Mouse (Mus musculus) forebrain, postnatal 0 days (tissue): ENCODE results near the gene Mpzl1. TPM values are rescaled to one million over a fixed set of nuclear protein-coding genes. Genes with fewer than 3 reads are reported as not detected.

Experiments
- ATAC-seq: fragments of 200-750 bp; cut with Nextera tagmentation; 2 replicates; pipeline ENCODE4 v1.8.0; 2017; ENCODE audit warnings: mild to moderate bottlenecking, moderate library complexity
- DNase-seq: peaks from one replicate; pipeline ENCODE4 v3.0.0-alpha.2; 2015
- H3K27ac ChIP-seq: fragments of 300-500 bp; sonication (generic); 2 replicates; pipeline ENCODE4 v1.5.1; 2014; ENCODE audit warnings: low read depth, mild to moderate bottlenecking, antibody characterized with exemption, low read length, moderate library complexity, mixed read lengths
- H3K27me3 ChIP-seq: fragments of 300-500 bp; sonication (generic); 2 replicates; pipeline ENCODE4 v1.6.1; 2014; ENCODE audit warnings: mild to moderate bottlenecking, low read length, mixed read lengths; ENCODE audit not compliant: insufficient read depth
- H3K36me3 ChIP-seq: fragments of 300-500 bp; sonication (generic); 2 replicates; pipeline ENCODE4 v1.6.1; 2014; ENCODE audit warnings: mild to moderate bottlenecking, moderate library complexity; ENCODE audit not compliant: insufficient read depth
- H3K4me1 ChIP-seq: fragments of 300-500 bp; sonication (generic); 2 replicates; pipeline ENCODE4 v1.6.1; 2014; ENCODE audit warnings: antibody characterized with exemption; ENCODE audit not compliant: insufficient read depth
- H3K4me2 ChIP-seq: fragments of 300-500 bp; sonication (generic); 2 replicates; pipeline ENCODE4 v1.6.1; 2014; ENCODE audit warnings: low read depth, mild to moderate bottlenecking, moderate library complexity
- H3K4me3 ChIP-seq: fragments of 300-500 bp; sonication (generic); 2 replicates; pipeline ENCODE4 v1.5.1; 2014; ENCODE audit warnings: low read depth, low read length, mixed read lengths
- H3K9ac ChIP-seq: fragments of 300-500 bp; sonication (generic); 2 replicates; pipeline ENCODE4 v1.6.1; 2014; ENCODE audit warnings: mild to moderate bottlenecking
- H3K9me3 ChIP-seq: fragments of 300-500 bp; sonication (generic); 2 replicates; pipeline ENCODE4 v1.6.1; 2016; ENCODE audit warnings: low read length
- CTCF ChIP-seq: sonication (generic); IDR thresholded peaks from 2 replicates; pipeline ENCODE4 v1.5.1; 2016; ENCODE audit warnings: antibody characterized with exemption, control low read depth, low read depth
- whole genome bisulfite sequencing: fragments of 180-500 bp; shearing (Covaris S2); extraction: QIAGEN DNeasy Blood & Tissue Kit; methylation state at CpG from one replicate; pipeline ENCODE4 v1.1.7; 2014; 5-methylcytosine and 5-hydroxymethylcytosine counted together
- polyA plus RNA-seq: library from polyadenylated mRNA; unstranded; fragments of >200 nt; fragmentation: Nextera tagmentation; extraction: Ambion mirVana; gene quantifications from 2 replicates; pipeline ENCODE4 v1.2.1, GENCODE M21; 2015
- total RNA-seq: library from RNA; depleted of rRNA; stranded (reverse); fragments of >200 nt; gene quantifications from 2 replicates; pipeline ENCODE4 v1.2.3, GENCODE M21; 2014

Mpzl1 gene
- total and polyA plus RNA-seq, 2 experiments from 2014 or later = 23.9 to 127 TPM

DNA sequence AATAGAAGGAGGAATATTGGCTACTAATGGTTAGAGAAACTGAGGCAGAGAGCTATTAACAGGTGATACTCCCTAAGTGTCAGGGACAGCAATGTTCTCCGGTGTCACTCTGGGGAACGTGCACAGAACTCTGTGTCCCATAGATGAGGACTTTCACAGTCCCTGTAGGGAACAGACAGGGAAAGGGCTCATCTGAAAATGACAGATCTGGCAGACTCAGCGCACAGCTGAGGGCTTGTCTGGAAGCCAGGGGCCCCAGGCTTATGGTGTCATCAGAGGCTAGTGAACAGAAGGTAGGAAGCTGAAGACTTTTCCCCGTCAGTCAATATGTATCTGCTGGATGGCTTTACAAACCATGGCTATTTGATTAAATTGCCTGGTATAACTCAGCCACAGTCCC is 43.2 kb upstream of the Mpzl1 start:
- DNase-seq (no peak), ATAC-seq (no peak)
- Histone ChIP-seq H3K27ac (no peak overlapping the region), H3K4me2 (no peak overlapping the region), H3K9ac (no peak overlapping the region), H3K4me1 (no peaks in the 10 kb centered on the region), H3K27me3 (no peaks in the 10 kb centered on the region), H3K36me3 (no peaks in the 10 kb centered on the region), H3K9me3 (no peaks in the 10 kb centered on the region), H3K4me3 (no peak overlapping the region)
- TF ChIP-seq CTCF = no peak
- 57% methylated on average over 4 of the region's 4 CpGs for WGBS

DNA sequence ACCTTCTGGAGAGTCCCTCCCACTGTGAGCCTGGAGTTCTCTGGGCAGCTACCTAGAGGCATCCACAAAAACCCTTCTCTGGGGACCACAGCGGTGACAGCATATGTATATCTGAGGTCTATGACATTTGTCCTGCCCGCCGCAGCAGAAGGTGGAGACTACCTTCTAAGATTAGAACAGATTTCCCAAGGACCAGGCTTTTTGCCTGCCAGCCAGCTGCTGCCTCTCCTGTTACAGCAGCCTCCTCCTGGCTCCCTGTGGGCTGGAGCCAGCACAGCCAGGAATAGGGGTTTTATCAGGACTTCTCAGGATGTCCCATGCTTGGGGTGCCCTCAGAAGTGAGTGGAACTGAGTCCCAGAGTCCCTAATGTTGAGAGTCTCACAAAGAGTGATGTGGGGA is 42.7 kb upstream of the Mpzl1 start:
- Histone ChIP-seq H3K36me3 (no peaks in the 10 kb centered on the region), H3K4me2 (no peak overlapping the region), H3K4me1 (no peaks in the 10 kb centered on the region), H3K9me3 (no peaks in the 10 kb centered on the region), H3K27me3 (no peaks in the 10 kb centered on the region), H3K4me3 (no peak overlapping the region), H3K27ac (no peak overlapping the region), H3K9ac (no peak overlapping the region)
- WGBS = 78% methylated on average over 3 of the region's 3 CpGs
- no peak for TF ChIP-seq CTCF
- ATAC-seq (no peak), DNase-seq (no peak)

DNA sequence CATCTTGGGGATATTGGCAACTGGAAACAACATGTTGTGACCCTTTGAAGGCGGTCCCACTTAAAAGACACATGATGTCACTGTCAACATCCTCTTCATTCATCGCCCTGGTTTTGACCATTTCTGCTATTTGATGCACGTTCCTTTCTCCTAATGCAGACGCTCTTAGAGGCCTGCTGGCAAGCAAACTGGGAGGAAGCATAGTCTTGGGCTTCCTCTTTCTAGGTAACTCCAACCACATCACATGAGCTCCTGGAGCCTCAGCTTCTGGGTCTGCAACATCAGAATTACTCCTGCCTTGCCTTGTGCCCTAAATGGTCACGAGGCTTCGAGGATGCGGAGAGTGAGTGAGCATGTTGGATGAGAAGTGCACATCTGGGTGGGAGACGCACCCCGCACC is 40.8 kb upstream of the Mpzl1 start:
- Histone ChIP-seq H3K4me2 (no peak overlapping the region), H3K36me3 (no peaks in the 10 kb centered on the region), H3K9me3 (no peaks in the 10 kb centered on the region), H3K9ac (no peak overlapping the region), H3K27ac (no peak overlapping the region), H3K4me3 (no peak overlapping the region), H3K4me1 (no peaks in the 10 kb centered on the region), H3K27me3 (no peaks in the 10 kb centered on the region)
- DNase-seq (no peak), ATAC-seq (no peak)
- 90% methylated on average over 9 of the region's 9 CpGs for WGBS
- no peak for TF ChIP-seq CTCF

DNA sequence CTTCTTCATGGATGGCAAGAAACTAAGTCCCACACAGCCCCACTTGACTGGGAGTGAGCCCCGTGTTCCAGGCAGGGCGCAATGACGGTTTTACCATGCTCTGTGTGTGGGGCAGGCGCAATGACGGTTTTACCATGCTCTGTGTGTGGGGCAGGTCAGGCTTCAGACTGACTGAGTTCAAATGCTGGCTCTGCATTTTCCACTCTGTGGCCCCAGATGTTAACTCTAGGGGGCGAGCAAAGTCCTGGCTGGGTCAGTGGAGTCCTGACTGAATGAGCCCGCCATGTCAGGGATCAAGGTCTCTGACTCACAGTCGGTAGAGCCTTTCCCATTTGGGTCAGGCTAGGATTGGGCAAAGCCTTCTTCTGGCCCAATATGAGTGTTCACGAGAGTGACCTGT is 38.0 kb upstream of the Mpzl1 start:
- TF ChIP-seq CTCF = no peak
- Histone ChIP-seq H3K4me1 (no peaks in the 10 kb centered on the region), H3K4me2 (no peak overlapping the region), H3K27ac (no peak overlapping the region), H3K9ac (no peak overlapping the region), H3K9me3 (no peaks in the 10 kb centered on the region), H3K36me3 (no peaks in the 10 kb centered on the region), H3K4me3 (no peak overlapping the region), H3K27me3 (no peaks in the 10 kb centered on the region)
- WGBS = 78% methylated on average over 9 of the region's 9 CpGs
- no peak for ATAC-seq
- no peak for DNase-seq

DNA sequence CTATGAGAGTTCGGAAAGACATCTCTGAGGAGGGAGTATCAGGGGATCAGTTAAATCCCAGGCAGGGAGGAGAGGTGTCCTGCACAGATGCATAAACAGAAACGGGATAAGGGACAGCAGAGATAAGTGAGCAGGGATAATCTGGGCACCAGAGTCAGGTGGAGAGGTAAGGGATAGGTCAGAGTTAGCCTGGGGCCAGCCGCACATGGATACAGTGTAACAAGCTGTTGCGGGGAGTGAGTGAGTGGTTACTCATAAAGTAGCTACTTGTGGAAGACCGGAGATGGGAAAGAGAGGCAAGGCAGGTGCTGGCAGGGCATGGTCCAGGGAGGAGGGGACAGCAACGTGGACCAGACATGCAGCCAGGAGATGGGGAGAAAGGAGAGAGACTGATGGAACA is 35.7 kb upstream of the Mpzl1 start:
- Histone ChIP-seq H3K27ac (no peak overlapping the region), H3K36me3 (no peaks in the 10 kb centered on the region), H3K27me3 (no peaks in the 10 kb centered on the region), H3K9me3 (no peaks in the 10 kb centered on the region), H3K4me3 (no peak overlapping the region), H3K9ac (no peak overlapping the region), H3K4me1 (no peaks in the 10 kb centered on the region), H3K4me2 (no peak overlapping the region)
- WGBS = 80% methylated on average over 6 of the region's 6 CpGs
- no peak for TF ChIP-seq CTCF
- no peak for DNase-seq
- ATAC-seq = no peak

DNA sequence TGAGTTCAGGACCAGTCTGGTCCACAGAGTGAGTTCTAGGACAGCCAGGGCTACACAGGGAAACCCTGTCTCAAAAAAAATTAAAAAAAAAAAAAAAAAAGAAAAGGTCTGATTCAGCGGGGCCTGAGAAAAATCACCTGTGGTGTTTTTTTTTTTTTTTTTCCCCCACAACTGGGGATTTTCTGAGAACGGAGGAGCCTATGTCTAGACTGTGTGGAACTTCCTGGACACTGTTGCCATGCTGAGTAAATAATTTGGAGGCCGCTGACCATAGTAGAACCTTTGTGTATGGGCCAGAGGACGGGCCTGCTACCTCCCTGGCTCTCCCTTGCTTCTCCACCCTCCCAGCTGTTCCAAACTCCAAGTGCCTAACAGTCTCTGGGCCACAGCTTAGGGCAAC is 34.6 kb upstream of the Mpzl1 start:
- ATAC-seq = no peak
- no peak overlapping the region for H3K4me2 ChIP-seq
- H3K27me3 ChIP-seq = no peaks in the 10 kb centered on the region
- no peaks in the 10 kb centered on the region for H3K9me3 ChIP-seq
- H3K9ac ChIP-seq = no peak overlapping the region
- no peak for TF ChIP-seq CTCF
- H3K4me1 ChIP-seq = no peaks in the 10 kb centered on the region
- no peak overlapping the region for H3K27ac ChIP-seq
- DNase-seq = no peak
- WGBS = 81% methylated on average over 4 of the region's 4 CpGs
- no peak overlapping the region for H3K4me3 ChIP-seq
- no peaks in the 10 kb centered on the region for H3K36me3 ChIP-seq

DNA sequence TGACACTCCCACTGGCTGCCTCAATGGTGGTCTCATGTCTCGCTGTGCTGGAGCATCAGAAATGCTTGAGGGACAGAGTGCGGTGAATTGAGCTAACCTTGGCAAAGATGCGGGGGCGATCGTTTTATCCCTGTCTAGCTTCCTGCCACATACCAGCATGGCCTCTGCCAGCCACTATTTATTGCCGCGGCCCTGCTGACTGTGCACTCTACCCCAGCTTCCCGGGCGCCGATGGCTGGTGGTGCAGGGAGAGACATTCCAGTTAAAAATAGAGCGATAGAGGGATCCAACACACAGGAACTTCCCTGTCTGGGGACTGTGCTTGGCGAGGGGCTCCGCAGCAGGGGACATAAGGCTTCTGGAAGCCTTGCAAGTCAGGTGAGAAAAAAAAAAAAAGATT is 33.0 kb upstream of the Mpzl1 start:
- Histone ChIP-seq H3K27me3 (no peaks in the 10 kb centered on the region), H3K4me1 (no peaks in the 10 kb centered on the region), H3K4me2 (no peak overlapping the region), H3K9ac (no peak overlapping the region), H3K27ac (no peak overlapping the region), H3K36me3 (no peaks in the 10 kb centered on the region), H3K9me3 (no peaks in the 10 kb centered on the region), H3K4me3 (no peak overlapping the region)
- WGBS = 71% methylated on average over 13 of the region's 13 CpGs
- DNase-seq = no peak
- TF ChIP-seq CTCF = no peak
- no peak for ATAC-seq

DNA sequence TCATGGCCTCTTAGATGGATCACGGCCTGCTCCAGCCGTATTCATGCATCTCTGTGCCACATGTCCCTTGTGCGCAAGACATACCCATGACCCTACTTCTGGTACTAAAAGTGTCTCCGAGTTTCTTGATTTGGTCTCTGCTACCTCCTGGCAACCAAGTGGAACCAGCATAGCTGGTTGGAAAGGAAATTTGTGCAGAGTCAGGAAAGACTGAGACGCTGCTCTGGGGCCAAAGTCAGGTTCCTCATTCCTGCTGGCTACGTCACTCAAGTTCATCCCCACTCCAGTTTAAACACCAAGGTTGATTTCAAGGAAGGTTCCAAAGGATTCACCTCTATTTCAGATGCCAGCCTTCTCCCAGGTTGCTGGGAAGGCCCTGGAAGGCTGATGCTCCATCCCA is 32.6 kb upstream of the Mpzl1 start:
- DNase-seq (no peak), ATAC-seq (no peak)
- no peak for TF ChIP-seq CTCF
- Histone ChIP-seq H3K36me3 (no peaks in the 10 kb centered on the region), H3K27me3 (no peaks in the 10 kb centered on the region), H3K27ac (no peak overlapping the region), H3K4me3 (no peak overlapping the region), H3K4me1 (no peaks in the 10 kb centered on the region), H3K9ac (no peak overlapping the region), H3K9me3 (no peaks in the 10 kb centered on the region), H3K4me2 (no peak overlapping the region)
- WGBS = 91% methylated on average over 6 of the region's 6 CpGs
